Mouse (Mus musculus): Measurements from ENCODE around the gene Ttc30a2.

The Ttc30a2 gene

DNA sequence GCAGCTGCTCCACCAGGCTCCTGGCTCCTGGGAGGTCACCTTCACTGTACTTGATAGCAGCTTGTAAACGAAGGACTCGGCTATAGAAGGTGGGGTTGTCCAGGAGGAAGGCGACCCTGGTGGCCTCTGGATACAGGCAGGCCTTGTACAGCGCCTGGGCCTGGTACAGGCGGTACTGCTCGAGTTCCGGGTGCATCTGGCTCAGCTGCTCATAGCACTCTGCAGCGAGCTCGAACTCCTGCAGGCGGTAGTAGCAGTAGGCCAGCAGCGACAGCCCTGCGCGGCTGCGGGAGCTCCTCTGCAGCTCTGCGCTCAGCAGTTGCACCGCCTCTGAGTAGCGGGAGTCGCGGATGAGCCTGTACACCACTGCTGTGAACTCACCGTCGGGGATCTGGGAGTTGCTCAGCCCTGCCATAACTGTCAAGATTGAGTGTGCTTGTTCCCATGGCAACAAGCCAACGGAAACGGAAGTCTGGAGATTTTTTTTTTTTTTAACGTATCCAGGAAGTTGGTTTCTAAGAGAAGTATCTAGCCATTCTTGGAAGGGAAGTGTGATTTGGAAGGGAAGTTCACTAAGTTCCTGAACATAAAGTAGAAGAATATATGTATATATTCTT lies at the start of gene Ttc30a2:
TSS of gene Ttc30a2 (minus strand) at position 419 of the 617 bp plus-strand sequence.
- DNase-seq (ENCODE audit: low read depth): peak; percentile 37

DNA sequence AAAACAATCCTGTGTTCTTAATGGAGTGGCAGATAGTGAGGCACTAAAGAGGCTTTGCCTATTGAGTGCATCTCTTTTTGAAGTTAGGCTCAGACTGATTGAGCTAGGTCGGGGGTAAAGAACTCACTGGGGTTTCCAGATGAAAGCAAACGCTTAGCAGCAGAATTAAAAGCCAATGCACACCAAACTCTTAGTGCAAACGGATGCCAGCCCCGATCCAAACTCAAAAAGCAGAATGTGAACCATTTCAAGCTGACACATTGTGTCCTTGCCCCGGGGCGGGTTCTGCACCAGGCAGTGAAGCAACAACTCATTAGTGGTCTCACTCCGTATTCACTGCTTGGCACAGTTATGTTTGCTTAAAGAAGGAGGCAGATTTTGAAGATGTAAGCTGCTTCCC lies 38.9 kb upstream of the Ttc30a2 start:
- DNase-seq (ENCODE audit: low read depth): no peak

DNA sequence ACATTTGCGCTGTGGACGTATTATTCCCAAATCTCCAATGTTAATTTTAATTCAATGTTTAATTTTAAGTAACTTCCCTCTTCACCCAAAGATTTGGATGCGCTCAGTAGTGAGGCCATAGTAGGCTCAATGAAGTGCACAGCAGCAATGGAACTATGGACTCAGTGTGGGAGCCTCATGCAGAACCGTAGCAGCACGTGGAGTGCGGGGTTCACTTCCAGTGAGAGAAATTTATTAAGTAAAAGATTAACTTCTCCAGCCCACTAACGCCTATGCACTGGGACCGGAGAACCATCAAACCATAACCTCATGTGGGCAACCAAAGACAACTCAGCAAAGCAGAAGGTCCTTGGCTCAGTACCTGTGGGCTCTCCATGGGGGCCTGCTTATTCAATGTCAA lies 38.2 kb upstream of the Ttc30a2 start:
- DNase-seq (ENCODE audit: low read depth): no peak

DNA sequence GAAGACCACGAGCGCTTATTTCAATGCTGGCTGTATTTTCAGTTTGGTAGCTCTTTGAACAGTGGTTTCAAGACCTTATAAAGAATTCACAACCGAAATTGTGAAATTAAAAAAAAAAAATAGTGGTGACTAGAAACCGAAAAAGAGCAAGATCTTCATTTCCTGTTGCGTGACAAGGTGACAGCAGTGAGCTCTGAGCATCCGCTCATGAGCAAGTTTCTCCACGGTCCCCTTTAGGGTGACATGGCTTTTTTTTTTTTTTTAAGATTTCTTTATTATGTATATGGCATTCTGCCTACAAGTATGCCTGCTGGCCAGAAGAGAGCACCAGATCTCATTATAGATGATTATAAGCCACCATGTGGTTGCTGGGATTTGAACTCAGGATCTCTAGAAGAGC lies 37.5 kb upstream of the Ttc30a2 start:
- peak; percentile 48 for DNase-seq (ENCODE audit: low read depth)

DNA sequence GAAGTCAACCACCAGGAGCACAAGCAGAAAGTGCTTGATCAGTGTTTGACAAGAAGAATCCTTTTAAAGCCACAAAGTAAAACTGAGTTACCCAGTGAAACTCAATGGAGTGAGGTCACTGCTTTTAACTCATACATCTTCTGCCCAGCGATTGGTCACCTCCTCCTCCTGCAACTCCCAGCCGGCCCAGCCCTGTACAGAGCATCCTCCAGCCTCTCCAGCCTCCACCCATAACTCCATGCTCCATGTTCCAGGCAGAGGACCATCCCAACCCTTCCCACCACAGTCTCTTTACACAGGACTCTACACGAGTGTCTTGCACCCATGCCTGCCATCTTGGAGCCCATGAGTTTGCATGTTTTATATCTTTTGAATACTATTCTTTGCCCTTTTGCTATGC lies 36.7 kb upstream of the Ttc30a2 start:
- DNase-seq (ENCODE audit: low read depth): no peak

DNA sequence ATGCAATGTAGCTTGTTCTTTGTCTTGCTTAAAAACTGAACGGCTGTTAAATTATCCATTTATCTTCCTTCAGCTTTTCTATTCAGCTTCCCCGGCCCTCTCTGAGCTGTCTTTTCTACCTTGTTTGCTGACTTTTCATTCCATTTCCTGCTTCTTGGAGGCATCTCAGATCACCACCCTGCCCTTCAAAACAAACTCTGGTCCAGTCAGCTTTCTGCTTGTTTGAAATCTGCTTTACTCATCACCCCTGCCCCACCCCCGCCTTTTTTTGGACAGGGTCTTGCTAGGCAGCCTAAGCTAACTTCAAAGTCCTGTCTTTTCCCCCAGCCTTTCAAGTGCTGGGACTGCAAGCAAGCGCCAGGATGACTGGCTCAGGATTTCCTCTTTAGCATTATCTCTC lies 28.2 kb upstream of the Ttc30a2 start:
- no peak for DNase-seq (ENCODE audit: low read depth)

DNA sequence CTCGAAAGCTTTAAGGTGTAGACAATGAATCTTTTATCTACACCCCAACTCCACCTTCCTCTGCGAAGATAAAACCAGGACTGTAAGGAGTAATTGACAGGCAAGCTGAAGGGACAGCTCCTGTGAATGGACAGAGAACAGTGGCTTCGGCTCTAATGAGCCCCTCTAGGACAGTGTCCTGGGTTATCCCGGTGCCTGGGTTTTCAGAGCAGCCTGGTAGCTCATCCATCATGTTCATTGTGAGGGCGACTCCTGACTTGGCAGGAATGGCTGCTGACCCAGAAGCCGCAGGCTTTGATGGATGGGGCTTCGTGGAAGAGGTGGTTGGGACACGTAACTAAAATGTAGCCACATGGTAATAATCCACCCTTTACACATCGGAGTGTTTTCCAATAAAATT lies 24.9 kb upstream of the Ttc30a2 start:
- DNase-seq (ENCODE audit: low read depth): no peak

DNA sequence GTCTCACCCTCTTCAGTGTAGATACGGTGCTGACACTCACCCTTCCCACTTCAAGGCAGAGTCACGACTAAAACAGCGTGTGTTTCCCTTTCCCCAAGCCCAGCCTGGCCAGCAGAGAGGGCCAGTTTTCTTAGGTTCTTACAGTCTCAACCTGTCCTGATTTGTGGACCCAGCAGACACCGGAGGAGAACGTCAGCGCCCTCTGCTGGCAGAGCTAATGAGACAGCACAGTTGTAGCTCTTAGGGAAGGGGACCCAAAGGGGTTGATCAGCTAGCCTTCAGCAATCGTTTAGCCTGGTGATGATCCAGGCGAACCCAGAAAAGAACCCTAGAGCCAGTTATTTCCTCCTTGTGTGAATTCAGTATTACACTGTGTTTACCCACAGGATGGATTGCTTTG lies 23.4 kb upstream of the Ttc30a2 start:
- peak; percentile 77 for DNase-seq (ENCODE audit: low read depth)

DNA sequence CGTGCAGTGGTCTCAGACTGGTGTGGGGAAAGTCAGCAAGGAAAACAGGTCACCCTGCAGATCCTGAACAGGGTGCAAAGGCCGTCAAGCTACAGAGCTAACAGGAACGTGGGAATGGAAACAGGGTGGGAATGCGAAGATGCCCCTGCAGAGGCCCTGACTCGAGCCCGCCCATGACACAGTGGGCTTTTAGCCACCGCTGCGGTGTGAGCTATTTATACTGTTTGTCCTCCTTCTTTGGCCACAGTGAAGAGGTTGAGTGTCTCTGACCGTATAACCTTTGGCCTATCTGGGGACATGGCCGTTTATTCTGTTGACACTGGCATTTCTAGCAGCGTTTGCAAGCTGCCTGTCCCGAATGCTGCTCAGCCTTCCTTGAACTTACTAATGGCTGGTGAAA lies 21.7 kb upstream of the Ttc30a2 start:
- no peak for DNase-seq (ENCODE audit: low read depth)

DNA sequence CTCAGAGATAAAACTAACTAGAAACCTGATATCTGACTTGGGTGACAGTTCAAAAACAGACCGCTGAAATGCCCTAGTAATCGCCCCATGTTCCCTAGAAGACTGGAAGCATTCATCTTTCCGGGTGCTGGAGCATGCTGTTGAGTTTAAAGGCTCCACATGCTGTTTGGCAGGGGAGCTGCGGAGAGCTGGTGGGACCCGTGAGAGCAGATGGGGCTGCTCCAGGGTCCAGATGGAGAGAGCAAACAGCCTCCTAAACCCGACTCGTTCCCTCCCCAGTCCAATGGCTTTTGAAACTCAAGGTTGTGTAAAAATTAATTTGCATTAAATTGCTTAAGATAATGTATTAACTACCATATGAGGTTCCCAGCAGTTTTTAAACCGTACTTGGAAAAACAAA lies 20.7 kb upstream of the Ttc30a2 start:
- no peak for DNase-seq (ENCODE audit: low read depth)

DNA sequence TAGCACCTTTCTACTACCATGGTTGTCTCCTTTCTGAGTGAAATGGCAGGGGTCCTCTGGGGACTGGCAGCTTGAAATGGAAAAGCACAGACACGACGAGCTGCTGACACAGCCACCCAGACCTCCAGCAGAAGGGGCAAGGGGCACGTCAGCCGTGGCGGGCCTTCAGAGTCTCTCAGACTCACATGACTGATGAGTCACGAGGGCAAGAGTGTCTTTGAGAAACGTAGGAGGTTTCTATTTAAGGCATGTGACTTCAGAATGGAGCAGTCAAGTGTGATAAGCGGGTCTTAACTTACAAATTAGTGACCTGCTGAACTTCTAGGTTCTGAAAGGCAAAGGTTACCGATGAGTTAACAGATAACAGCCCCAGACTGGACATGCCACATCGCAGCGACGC lies 19.8 kb upstream of the Ttc30a2 start:
- no peak for DNase-seq (ENCODE audit: low read depth)

DNA sequence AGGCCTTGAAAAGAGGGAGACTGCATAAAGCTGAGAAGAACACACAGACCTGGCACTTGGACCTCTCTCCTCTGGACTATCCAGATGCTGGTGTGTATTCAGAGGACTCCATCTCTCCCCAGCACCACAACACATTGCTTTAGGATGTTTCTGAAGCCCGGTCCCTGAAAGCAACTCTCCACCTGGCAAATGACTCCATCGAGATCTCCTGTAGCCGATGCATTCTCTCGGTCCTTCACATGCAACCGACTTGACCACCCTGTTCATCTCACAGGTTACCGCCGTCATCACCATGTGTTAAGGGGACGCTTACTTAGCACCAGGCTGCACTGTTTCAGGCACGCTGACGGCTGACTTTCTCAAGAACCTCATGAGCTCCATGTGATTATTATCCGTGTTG lies 16.9 kb upstream of the Ttc30a2 start:
- no peak for DNase-seq (ENCODE audit: low read depth)

DNA sequence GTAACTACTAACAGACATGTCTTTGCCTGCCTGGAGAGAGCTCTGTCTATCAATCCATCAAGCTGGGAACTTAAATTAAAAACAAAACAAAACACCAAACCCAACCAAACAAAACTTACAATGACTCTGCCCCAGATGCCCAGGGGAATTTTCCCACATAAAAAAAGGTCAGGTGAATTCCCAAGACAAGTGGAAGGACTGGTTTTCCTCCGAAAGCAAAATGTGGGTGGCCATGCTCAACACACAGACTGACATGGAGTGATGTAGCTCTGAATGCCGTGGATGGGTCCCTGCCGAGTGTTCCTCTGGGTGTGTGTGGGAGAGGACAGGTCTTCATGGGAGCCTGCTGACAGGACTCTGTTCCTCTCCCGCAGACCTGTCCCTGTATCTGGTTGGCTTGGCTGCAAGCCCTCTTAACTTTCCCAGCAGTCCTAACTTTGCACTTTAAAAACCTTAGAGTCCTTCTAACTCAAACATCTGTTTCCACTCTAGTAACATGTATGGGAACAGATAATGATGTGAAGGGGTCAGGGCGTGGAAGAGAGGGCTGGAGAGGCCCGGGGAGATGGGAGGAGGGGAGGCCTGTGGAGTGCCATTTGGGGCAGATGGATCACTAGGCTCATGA lies 13.7 kb upstream of the Ttc30a2 start:
- DNase-seq (ENCODE audit: low read depth): no peak

DNA sequence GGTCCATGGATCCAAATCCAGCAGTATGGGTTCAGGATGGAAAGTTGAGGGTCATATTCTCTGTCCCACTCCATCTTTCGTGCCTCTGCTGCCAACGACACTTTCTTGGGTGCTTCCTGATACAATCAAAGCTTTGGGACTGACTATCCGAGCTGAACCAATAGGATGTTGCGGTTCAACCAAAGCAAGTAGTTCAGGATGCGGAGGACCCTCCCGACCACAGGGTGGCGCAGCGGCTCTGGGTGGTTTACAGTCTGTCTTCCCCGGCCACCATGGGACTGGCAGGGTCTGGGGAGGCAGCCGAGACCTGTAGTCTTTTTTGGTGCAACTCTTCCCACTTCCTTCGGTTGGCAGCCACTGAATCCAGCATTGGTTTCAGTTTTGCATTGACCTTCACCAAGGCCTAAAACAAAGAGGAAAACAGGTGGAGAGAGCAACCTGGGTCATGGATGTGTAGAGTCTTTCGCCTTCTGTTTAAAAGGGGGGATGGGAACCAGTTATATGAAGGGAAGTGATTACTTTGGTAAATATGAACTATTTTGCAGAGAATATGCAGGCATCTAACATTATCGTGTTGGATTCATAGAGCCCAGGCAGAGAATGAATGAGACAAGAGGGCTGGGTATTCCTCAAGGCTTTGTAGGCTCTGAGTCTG lies 13.0 kb upstream of the Ttc30a2 start:
- peak; percentile 79 for DNase-seq (ENCODE audit: low read depth)

DNA sequence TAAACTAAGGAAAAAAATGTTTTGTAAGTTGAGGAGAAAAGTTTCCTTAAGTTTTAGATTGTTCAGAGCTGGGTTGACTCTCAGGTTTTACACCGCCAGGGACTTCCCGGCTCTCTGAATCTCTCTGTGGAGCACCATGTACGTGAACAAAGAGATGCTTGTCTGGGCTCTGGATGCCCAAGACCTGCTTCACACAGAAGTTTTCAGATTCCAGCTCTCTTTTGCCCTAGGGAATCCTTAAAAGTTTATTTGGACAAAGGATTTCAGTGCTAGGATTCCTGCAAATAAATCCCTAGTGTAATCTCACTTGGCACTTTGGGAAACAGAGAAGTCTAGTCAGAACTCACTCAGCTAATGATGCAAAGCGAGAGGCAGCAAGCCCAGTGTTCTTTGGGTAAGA lies 11.7 kb upstream of the Ttc30a2 start:
- DNase-seq (ENCODE audit: low read depth): no peak

DNA sequence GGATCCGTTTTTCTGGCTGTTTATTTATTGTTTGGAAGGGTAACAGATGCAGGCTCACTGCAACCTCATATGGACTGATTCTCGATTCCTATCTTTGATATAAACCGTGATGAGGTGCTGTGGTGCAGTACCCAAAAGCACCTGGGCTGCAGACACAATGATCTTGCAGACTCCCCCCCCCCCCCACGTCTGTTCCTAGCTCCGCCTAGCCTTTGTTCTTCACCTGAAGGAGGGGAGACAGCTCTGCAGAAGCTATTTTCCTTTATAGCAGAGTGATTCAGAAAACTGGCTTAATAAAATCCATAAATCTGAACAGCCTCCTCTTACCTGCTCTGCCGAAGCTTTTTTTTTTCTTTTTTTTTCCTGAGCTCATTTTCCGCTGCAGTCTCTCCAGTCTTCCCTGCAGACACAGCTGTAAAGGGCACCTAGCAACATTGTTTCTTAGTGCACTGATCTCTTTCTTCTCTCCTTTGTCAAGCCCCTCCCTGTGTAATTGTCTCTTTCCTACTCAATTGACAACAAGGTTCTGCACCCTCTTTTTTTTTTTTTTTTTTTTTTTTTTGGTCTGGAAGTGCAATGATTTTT lies 10.9 kb upstream of the Ttc30a2 start:
- no peak for DNase-seq (ENCODE audit: low read depth)

DNA sequence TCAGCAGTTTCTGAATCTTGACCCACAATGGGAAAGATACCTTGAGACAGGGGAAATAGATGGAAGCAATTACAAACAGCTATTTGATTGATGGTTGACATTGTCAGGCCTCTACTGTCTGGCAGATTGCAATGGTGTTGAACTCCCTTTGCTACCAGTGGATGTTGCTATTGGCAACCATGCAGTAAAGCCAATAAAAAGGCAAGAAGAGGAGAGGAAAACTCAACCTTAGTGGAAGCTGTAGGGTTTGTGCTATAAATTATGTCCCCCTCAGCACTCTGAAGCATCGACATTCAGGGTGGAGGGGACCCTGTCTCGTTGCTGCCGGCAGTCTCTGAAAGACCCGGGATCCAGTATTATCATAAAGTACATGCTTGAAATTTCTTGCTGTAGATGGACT lies 10.4 kb upstream of the Ttc30a2 start:
- no peak for DNase-seq (ENCODE audit: low read depth)

DNA sequence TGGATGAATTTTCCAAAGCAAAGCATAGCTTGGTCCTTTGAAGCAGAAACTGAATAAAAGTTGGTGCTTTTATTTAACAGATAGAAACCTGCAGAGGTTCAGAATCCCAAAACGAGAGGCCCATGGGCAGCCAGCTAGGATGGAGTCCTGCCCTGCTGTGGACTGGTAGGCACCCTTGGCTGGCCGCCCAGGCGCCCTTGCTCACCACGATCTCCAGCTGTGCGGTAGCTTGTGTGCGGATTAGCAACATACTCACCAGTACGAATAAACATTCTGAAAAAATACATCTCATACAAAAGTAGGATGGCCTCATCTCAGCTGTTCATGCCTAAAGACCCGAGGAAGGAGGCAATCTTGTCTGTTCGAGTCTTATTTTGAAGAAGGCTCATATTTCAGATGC lies 9.8 kb upstream of the Ttc30a2 start:
- DNase-seq (ENCODE audit: low read depth): no peak

DNA sequence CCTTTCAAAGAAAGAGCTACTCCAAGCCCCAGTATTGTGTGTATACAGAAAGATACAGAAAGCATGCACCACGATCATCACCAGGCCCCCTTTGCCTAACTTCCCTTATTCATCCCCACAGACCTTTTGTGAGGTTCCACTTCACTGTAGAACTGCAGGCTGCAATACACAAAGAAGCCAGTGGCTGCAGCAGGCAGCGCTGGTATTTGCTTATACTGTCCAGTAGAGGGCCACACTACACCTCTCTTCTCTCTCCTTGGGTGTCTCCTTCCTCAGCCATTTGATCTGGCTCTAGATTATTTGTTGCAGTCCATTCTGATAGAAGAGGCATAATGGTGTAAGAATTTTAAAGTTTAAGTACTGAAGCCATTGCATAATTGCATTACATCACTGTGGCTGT lies 7.2 kb upstream of the Ttc30a2 start:
- peak; percentile 74 for DNase-seq (ENCODE audit: low read depth)

DNA sequence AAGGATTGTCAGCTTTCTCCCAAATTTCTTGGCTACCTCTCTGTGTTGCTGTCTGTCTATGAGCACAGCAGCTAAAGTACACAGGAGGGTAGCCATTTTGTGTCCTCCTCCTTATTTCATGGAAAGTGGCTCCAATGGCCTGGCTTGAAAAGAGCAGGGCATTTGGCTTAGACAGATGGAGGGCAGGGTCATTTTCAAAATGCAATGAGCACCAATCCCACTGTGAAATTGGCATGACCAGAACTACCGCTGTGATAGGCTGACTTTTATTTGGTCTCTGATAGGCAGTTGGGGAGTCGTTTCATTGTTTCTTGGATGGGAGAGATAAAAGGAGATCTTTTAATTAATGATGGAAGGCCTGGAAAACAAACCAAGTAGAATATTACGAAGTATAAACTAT lies 5.9 kb upstream of the Ttc30a2 start:
- no peak for DNase-seq (ENCODE audit: low read depth)

DNA sequence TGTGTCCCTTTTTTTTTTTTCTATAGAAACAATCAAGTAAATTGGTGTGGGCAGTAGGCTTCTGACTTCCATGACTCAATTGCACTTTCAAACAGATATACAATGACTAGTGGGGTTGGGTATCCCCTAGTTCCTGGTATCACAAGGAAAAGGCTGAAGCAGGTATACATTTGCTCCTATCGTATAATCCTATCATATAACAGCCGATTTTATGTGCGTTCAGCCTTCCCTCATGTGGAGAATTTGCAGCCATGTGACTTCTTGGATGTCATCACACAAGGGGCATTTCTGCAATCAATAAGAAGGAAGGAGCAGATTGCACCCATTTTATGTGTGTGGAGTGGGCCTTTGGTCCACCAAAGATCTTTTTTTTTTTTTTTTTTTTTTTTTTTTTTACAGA lies 5.1 kb upstream of the Ttc30a2 start:
- no peak for DNase-seq (ENCODE audit: low read depth)

DNA sequence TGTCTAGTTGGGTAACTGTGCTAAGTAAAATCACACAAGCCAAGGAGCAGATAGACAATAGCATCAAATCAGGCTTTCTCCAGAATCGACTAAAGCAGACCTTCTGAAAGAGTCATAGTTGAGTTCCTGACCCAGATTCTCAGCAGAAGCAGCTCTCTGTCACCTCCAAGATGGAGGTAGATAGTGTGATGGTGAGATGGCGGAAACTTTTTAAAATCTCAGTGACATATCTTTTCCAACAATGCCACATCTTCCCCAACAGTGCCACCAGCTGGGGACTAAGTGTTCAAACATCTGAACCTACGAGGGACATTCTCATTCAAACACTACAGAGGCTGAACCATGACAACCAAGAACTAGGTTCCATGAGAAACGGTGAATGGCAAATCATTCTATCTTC lies 4.7 kb upstream of the Ttc30a2 start:
- peak; percentile 21 for DNase-seq (ENCODE audit: low read depth)

DNA sequence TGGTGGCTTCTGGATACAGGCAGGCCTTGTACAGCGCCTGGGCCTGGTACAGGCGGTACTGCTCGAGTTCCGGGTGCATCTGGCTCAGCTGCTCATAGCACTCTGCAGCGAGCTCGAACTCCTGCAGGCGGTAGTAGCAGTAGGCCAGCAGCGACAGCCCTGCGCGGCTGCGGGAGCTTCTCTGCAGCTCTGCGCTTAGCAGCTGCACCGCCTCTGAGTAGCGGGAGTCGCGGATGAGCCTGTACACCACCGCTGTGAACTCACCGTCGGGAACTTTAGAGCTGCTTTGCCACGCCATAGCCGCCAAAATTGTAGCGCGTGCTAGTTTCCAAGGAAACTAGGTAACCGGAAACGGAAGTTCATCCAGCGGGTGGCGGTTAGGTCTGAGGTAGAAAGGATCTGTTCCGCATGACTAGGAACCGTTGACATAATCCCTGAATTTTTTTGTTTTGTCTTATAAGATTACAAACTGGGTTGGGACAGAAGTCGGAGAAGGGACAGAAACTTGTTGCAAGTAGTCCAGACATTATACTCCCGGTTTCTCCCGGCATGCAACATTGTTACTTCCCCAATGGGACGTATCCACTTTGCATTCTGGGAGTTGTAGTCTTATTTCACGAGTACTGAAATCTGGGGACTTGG lies 3.6 kb upstream of the Ttc30a2 start, which contains the start of gene Ttc30a1:
TSS of gene Ttc30a1 (minus strand) at position 528 of the 642 bp plus-strand sequence.
- DNase-seq (ENCODE audit: low read depth): peak; percentile 93
